Mouse (Mus musculus) neural tube, embryonic 15.5 days (tissue): ENCODE data around the gene 4833439L19Rik. TPM values are rescaled to one million over a fixed set of nuclear protein-coding genes. Genes with fewer than 3 reads are reported as not detected.

Experiments
- ATAC-seq: fragments of 200-750 bp; cut with Nextera tagmentation; 2 replicates; pipeline ENCODE4 v1.8.0; 2017; ENCODE audit warnings: mild to moderate bottlenecking, moderate TSS enrichment, moderate library complexity; ENCODE audit not compliant: low FRiP score
- H3K27ac ChIP-seq: fragments of 300-500 bp; sonication (generic); replicated peaks from 2 replicates; pipeline ENCODE4 v1.5.1; 2015; ENCODE audit warnings: mild to moderate bottlenecking, inconsistent platforms
- H3K27me3 ChIP-seq: fragments of 300-500 bp; sonication (generic); replicated peaks from 2 replicates; pipeline ENCODE4 v1.6.1; 2015; ENCODE audit warnings: inconsistent platforms
- H3K36me3 ChIP-seq: fragments of 300-500 bp; sonication (generic); 2 replicates; pipeline ENCODE4 v1.6.1; 2015; ENCODE audit warnings: inconsistent platforms
- H3K4me1 ChIP-seq: fragments of 300-500 bp; sonication (generic); 2 replicates; pipeline ENCODE4 v1.6.1; 2015; ENCODE audit warnings: inconsistent platforms
- H3K4me2 ChIP-seq: fragments of 300-500 bp; sonication (generic); 2 replicates; pipeline ENCODE4 v1.6.1; 2015; ENCODE audit warnings: inconsistent platforms, mild to moderate bottlenecking, moderate library complexity
- H3K4me3 ChIP-seq: fragments of 300-500 bp; sonication (generic); replicated peaks from 2 replicates; pipeline ENCODE4 v1.5.1; 2015; ENCODE audit warnings: mild to moderate bottlenecking, inconsistent platforms
- H3K9ac ChIP-seq: fragments of 300-500 bp; sonication (generic); replicated peaks from 2 replicates; pipeline ENCODE4 v1.6.1; 2015; ENCODE audit warnings: mild to moderate bottlenecking, inconsistent platforms
- H3K9me3 ChIP-seq: fragments of 300-500 bp; sonication (generic); replicated peaks from 2 replicates; pipeline ENCODE4 v1.6.1; 2016; ENCODE audit warnings: inconsistent platforms
- WGBS: fragments of 180-500 bp; shearing (Covaris S2); methylation state at CpG from one replicate; pipeline ENCODE4 v1.1.7; 2015; ENCODE audit warnings: mixed read lengths; 5-methylcytosine and 5-hydroxymethylcytosine counted together
- microRNA-seq: library from miRNA; unstranded; fragments of <30 nt; microRNA quantifications from one replicate; pipeline ENCODE4, GENCODE M21; 2017
- polyA plus RNA-seq: library from polyadenylated mRNA; unstranded; fragments of >200 nt; fragmentation: Nextera tagmentation; extraction: Ambion mirVana; gene quantifications from 2 replicates; pipeline ENCODE4 v1.2.1, GENCODE M21; 2015

4833439L19Rik gene
- polyA plus RNA-seq, 1 experiment from 2014 or later = 220 TPM

DNA sequence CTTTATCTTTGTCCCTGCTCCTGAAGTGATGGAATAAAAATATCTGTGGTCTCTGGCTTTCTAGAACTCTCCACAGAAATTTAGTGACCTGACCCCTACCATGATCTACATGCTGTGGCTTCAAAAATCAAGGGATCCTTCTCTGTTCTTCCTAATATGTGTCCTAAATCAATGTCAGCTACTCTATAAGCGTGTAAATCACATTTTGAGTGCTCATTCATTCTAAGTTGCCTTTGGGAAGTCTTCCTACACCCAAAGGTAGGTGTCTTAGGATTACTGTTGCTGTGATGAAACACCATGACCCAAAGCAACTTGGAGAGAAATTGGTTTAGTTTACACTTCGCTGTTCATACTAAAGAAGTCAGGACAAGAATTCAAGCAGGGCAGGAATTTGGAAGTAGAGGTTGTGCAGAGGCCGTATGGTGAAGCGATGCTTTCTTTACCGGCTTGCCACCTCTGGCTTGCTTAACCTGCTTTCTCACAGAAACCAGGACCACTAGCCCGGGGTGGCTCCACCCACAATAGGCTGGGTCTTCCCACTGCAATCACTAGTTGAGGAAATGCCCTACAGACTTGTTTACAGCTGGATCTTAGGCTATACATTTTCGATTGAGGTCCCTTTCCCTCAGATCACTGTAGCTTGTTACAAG lies 60.5 kb downstream of the 4833439L19Rik start:
- Histone ChIP-seq H3K4me1 (peaks cover 25% of the 10 kb centered on the region), H3K9me3 (no peaks in the 10 kb centered on the region), H3K27ac (peak overlapping the region; percentile 87), H3K36me3 (no peaks in the 10 kb centered on the region), H3K9ac (peak overlapping the region; percentile 87), H3K27me3 (0 out of 2 replicates have a peak, but pooled peaks cover 3% of the 10 kb centered on the region), H3K4me2 (peak overlapping the region; percentile 82), H3K4me3 (peak overlapping the region; percentile 78)
- no peak for ATAC-seq
- WGBS = 35% methylated on average over 7 of the region's 7 CpGs

DNA sequence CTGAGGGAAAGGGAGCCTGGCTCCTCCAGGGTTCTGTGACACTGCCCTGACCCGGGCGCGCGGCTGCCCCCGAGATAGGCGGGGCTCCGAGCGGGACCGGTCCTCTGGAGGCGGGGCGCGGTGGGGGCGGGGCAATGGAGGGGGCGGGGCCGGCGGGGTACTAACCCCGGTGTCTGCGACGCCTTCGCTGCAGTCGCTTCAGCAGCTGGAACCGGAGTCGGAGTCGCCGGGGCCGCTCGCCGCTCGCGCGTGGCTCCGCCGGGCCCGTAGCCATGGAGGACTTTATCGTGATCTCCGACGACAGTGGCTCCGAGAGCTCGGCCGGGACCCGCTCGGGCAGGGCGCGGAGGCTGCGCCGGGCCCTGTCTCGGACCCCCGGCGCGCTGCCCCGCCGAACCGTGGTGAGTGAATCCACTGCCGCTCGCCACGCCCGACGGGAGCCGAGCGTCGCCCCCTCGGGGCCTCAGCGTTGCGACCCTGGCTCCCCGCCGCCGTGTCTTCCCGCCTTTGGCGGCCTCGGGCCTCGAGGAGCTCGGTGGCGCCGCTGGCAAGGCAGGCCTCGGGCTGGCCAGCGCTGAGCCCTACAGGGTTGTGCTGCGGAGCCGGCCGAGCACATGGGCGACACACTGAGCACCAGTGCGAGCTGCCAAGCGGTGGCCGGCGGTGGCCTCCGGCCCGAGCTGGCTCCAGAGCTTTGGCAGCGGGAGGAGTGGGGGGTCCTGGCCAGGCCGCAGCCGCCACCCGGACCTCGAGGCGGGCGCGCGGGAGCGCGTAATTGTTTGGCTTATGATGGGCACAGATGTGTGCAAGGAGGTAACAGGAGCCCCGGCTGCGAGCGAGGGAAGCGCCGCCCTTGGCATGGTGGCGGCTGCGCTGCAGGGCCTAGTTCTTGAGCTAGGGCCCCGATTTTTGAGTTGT lies 61.4 kb downstream of the 4833439L19Rik start, which contains the start of gene Simc1:
Gene Simc1, plus strand, starts transcription at position 176 of the 918 bp plus-strand sequence.
- Histone ChIP-seq H3K4me2 (peak within 1 kb of the TSS; percentile 82), H3K27ac (peak within 1 kb of the TSS; percentile 87)
- under 1% methylated on average over 99 of the region's 105 CpGs for WGBS

GRCm38 (mm10) chr13:54503278-54503603 lies 62.0 kb downstream of the 4833439L19Rik start:
- Histone ChIP-seq H3K27ac (peak overlapping the region; percentile 87), H3K4me1 (peaks cover 25% of the 10 kb centered on the region), H3K4me3 (peak overlapping the region; percentile 78), H3K9ac (peak overlapping the region; percentile 87), H3K4me2 (peak overlapping the region; percentile 82), H3K27me3 (0 out of 2 replicates have a peak, but pooled peaks cover 3% of the 10 kb centered on the region), H3K36me3 (no peaks in the 10 kb centered on the region), H3K9me3 (no peaks in the 10 kb centered on the region)
- WGBS = 1% methylated on average over 14 of the region's 14 CpGs
- ATAC-seq = peak; percentile 82

More for the DNA sequence above, 61.4 kb downstream of the 4833439L19Rik start, which contains the start of gene Simc1:
- 0 out of 2 replicates have a peak, but pooled peaks cover 3% of the 10 kb centered on the region for H3K27me3 ChIP-seq
- ATAC-seq = peak; percentile 95
- H3K9ac ChIP-seq = peak within 1 kb of the TSS; percentile 87
- H3K4me3 ChIP-seq = peak within 1 kb of the TSS; percentile 78
- no peaks in the 10 kb centered on the region for H3K9me3 ChIP-seq
- no peaks in the 10 kb centered on the region for H3K36me3 ChIP-seq
- peaks cover 25% of the 10 kb centered on the region for H3K4me1 ChIP-seq

DNA sequence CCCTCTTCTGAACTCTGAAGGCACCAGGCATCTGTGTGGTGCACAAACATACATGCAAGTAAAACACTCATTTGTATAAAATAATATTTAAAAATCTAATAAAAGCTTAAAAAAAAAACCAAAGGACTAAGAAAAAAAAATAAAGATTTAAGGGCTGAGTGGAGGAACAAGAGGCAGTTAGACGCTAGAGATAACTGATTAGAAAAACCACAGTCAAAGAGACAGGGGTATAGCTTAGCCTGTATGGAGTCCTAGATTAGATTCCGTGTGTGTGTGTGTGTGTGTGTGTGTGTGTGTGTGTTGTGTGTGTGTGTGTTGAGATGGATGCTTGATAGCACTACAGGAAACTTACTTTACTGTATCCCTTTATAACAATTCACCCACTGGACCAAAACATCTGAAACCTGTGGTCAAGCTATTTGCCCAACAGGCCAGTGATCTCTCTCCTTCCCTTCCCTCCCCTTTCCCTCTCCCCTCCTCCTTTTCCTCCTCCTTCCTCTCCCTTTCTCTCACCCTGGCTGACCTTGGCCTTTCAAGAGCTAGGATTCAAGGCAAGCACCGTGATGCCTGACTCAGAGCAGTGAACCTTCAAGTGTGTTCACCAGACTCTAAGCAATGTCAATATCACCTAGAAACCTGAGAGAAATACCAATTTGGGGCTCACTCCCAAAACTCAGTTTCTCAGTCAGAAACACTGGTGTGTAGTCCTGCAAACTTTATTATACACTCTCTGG lies 63.1 kb downstream of the 4833439L19Rik start:
- Histone ChIP-seq H3K9me3 (no peaks in the 10 kb centered on the region), H3K9ac (no peak overlapping the region), H3K27ac (no peak overlapping the region), H3K4me1 (peaks cover 25% of the 10 kb centered on the region), H3K4me3 (no peak overlapping the region), H3K4me2 (no peak overlapping the region), H3K27me3 (0 out of 2 replicates have a peak, but pooled peaks cover 3% of the 10 kb centered on the region), H3K36me3 (no peaks in the 10 kb centered on the region)
- WGBS = 63% methylated on average over 3 of the region's 3 CpGs
- no peak for ATAC-seq

GRCm38 (mm10) chr13:54501352-54501751 lies 63.9 kb downstream of the 4833439L19Rik start:
- no peak for ATAC-seq
- Histone ChIP-seq H3K4me2 (no peak overlapping the region), H3K4me1 (peaks cover 25% of the 10 kb centered on the region), H3K27me3 (0 out of 2 replicates have a peak, but pooled peaks cover 3% of the 10 kb centered on the region), H3K27ac (no peak overlapping the region), H3K9ac (no peak overlapping the region), H3K9me3 (no peaks in the 10 kb centered on the region), H3K36me3 (no peaks in the 10 kb centered on the region), H3K4me3 (no peak overlapping the region)
- 66% methylated on average over 2 of the region's 2 CpGs for WGBS

Small RNA genes within 50 kb of the gene (microRNA-seq; reads per million reads assigned to microRNA genes)
- not detected for gene Gm24195

Other genes with a start within 250 kb of the 4833439L19Rik start
- gene Cplx2, start 194.1 kb downstream of the 4833439L19Rik start, polyA plus RNA-seq = 19.8 and 20.0 TPM in 2 replicates
- 85.8 and 89.9 TPM in 2 replicates for gene Thoc3, start 96.6 kb downstream of the 4833439L19Rik start, polyA plus RNA-seq
- gene Simc1, start 61.7 kb downstream of the 4833439L19Rik start, polyA plus RNA-seq = 19.8 and 20.1 TPM in 2 replicates
- 81.9 and 93.8 TPM in 2 replicates for gene Arl10, start 9.6 kb upstream of the 4833439L19Rik start, polyA plus RNA-seq
- 64.7 and 69.8 TPM in 2 replicates for gene Nop16, start 24.7 kb upstream of the 4833439L19Rik start, polyA plus RNA-seq
- 267 and 285 TPM in 2 replicates for gene Higd2a, start 24.8 kb upstream of the 4833439L19Rik start, polyA plus RNA-seq
- gene Cltb, start 45.9 kb upstream of the 4833439L19Rik start, polyA plus RNA-seq = 230 and 259 TPM in 2 replicates
- gene Faf2, start 56.3 kb upstream of the 4833439L19Rik start, polyA plus RNA-seq = 58.1 and 64.7 TPM in 2 replicates
- gene Rnf44, start 128.5 kb upstream of the 4833439L19Rik start, polyA plus RNA-seq = 73.5 and 76.3 TPM in 2 replicates
- gene Cdhr2, start 136.0 kb upstream of the 4833439L19Rik start, polyA plus RNA-seq = 0.22 and 1.4 TPM in 2 replicates
- 10.3 and 21.6 TPM in 2 replicates for gene Gprin1, start 184.4 kb upstream of the 4833439L19Rik start, polyA plus RNA-seq
- 110 and 122 TPM in 2 replicates for gene Sncb, start 201.2 kb upstream of the 4833439L19Rik start, polyA plus RNA-seq
- not detected in 2 replicates for gene Eif4e1b, start 218.6 kb upstream of the 4833439L19Rik start, polyA plus RNA-seq
- 112 and 137 TPM in 2 replicates for gene Tspan17, start 223.9 kb upstream of the 4833439L19Rik start, polyA plus RNA-seq